Mouse (Mus musculus): Measurements from ENCODE around the gene Sipa1l3. TPM values are rescaled to one million over a fixed set of nuclear protein-coding genes. Genes with fewer than 3 reads are reported as not detected.

The Sipa1l3 gene
- total and polyA plus RNA-seq, 2 experiments from 2014 or later, result 19.7 to 110 TPM

- Histone ChIP-seq H3K4me1 (ENCODE audit: insufficient read depth, low read length) (peaks cover 13% of the 10 kb centered on the region; the same call in 1 of the 2 replicates), H3K36me3 (ENCODE audit: insufficient read depth, low read length) (no peaks in the 10 kb centered on the region), H3K4me3 (ENCODE audit: low read length) (no peak overlapping the region), H3K4me2 (ENCODE audit: low read depth, low read length) (no peak overlapping the region), H3K9ac (replicated peaks; ENCODE audit: low read length) (no peak overlapping the region), H3K27me3 (ENCODE audit: insufficient read depth, low read length) (no peaks in the 10 kb centered on the region), H3K9me3 (ENCODE audit: low read length) (no peaks in the 10 kb centered on the region), H3K27ac (no peak overlapping the region)
- WGBS, result 77% methylated on average over 6 of the region's 6 CpGs
- no peak for DNase-seq (ENCODE audit: low spot score)
- no peak for ATAC-seq
- TF ChIP-seq CTCF (IDR thresholded peaks at IDR 0.05; ENCODE audit: low read depth), result no peak
Observed at GRCm38 (mm10) chr7:29499071-29499470, 19.4 kb downstream of the Sipa1l3 start.

- H3K36me3 ChIP-seq (ENCODE audit: insufficient read depth, low read length), result no peaks in the 10 kb centered on the region
- H3K27ac ChIP-seq, result no peak overlapping the region
- DNase-seq (ENCODE audit: low spot score) (peak; percentile 59), ATAC-seq (0 out of 2 replicates have a peak, but pooled peaks have one; percentile 43)
- H3K4me1 ChIP-seq (ENCODE audit: insufficient read depth, low read length), result peaks cover 9% of the 10 kb centered on the region; the same call in 1 of the 2 replicates
- H3K27me3 ChIP-seq (ENCODE audit: insufficient read depth, low read length), result no peaks in the 10 kb centered on the region
- H3K4me2 ChIP-seq (ENCODE audit: low read depth, low read length), result no peak overlapping the region
- no peaks in the 10 kb centered on the region for H3K9me3 ChIP-seq (ENCODE audit: low read length)
- no peak overlapping the region for H3K9ac ChIP-seq (replicated peaks; ENCODE audit: low read length)
- no peak overlapping the region for H3K4me3 ChIP-seq (ENCODE audit: low read length)
- no peak for TF ChIP-seq CTCF (IDR thresholded peaks at IDR 0.05; ENCODE audit: low read depth)
- 35% methylated on average over 10 of the region's 10 CpGs for WGBS
Observed at GRCm38 (mm10) chr7:29496953-29497590, 21.4 kb downstream of the Sipa1l3 start.

- H3K4me1 ChIP-seq (ENCODE audit: insufficient read depth, low read length), result peaks cover 9% of the 10 kb centered on the region; the same call in 1 of the 2 replicates
- DNase-seq (ENCODE audit: low spot score) (no peak), ATAC-seq (no peak)
- no peak for TF ChIP-seq CTCF (IDR thresholded peaks at IDR 0.05; ENCODE audit: low read depth)
- H3K4me3 ChIP-seq (ENCODE audit: low read length), result no peak overlapping the region
- H3K9me3 ChIP-seq (ENCODE audit: low read length), result no peaks in the 10 kb centered on the region
- H3K27ac ChIP-seq, result no peak overlapping the region
- 47% methylated on average over 4 of the region's 4 CpGs for WGBS
- no peak overlapping the region for H3K9ac ChIP-seq (replicated peaks; ENCODE audit: low read length)
- H3K4me2 ChIP-seq (ENCODE audit: low read depth, low read length), result no peak overlapping the region
- H3K36me3 ChIP-seq (ENCODE audit: insufficient read depth, low read length), result no peaks in the 10 kb centered on the region
- no peaks in the 10 kb centered on the region for H3K27me3 ChIP-seq (ENCODE audit: insufficient read depth, low read length)
Observed at GRCm38 (mm10) chr7:29496332-29496731, 22.1 kb downstream of the Sipa1l3 start.

- ATAC-seq (no peak), DNase-seq (ENCODE audit: low spot score) (no peak)
- H3K36me3 ChIP-seq (ENCODE audit: insufficient read depth, low read length), result no peaks in the 10 kb centered on the region
- H3K27ac ChIP-seq, result no peak overlapping the region
- H3K4me1 ChIP-seq (ENCODE audit: insufficient read depth, low read length), result peaks cover 9% of the 10 kb centered on the region; the same call in 1 of the 2 replicates
- no peaks in the 10 kb centered on the region for H3K9me3 ChIP-seq (ENCODE audit: low read length)
- H3K4me2 ChIP-seq (ENCODE audit: low read depth, low read length), result no peak overlapping the region
- no peak for TF ChIP-seq CTCF (IDR thresholded peaks at IDR 0.05; ENCODE audit: low read depth)
- H3K27me3 ChIP-seq (ENCODE audit: insufficient read depth, low read length), result no peaks in the 10 kb centered on the region
- H3K9ac ChIP-seq (replicated peaks; ENCODE audit: low read length), result no peak overlapping the region
- WGBS, result 66% methylated on average over 4 of the region's 4 CpGs
- H3K4me3 ChIP-seq (ENCODE audit: low read length), result no peak overlapping the region
Observed at GRCm38 (mm10) chr7:29495880-29496279, 22.6 kb downstream of the Sipa1l3 start.

GRCm38 (mm10) chr7:29494854-29495253 is 23.6 kb downstream of the Sipa1l3 start:
- no peaks in the 10 kb centered on the region for H3K36me3 ChIP-seq (ENCODE audit: insufficient read depth, low read length)
- ATAC-seq (no peak), DNase-seq (ENCODE audit: low spot score) (no peak)
- 91% methylated on average over 11 of the region's 11 CpGs for WGBS
- H3K4me3 ChIP-seq (ENCODE audit: low read length), result no peak overlapping the region
- H3K27me3 ChIP-seq (ENCODE audit: insufficient read depth, low read length), result no peaks in the 10 kb centered on the region
- no peak overlapping the region for H3K9ac ChIP-seq (replicated peaks; ENCODE audit: low read length)
- peaks cover 12% of the 10 kb centered on the region; the same call in 1 of the 2 replicates for H3K4me1 ChIP-seq (ENCODE audit: insufficient read depth, low read length)
- no peak overlapping the region for H3K27ac ChIP-seq
- TF ChIP-seq CTCF (IDR thresholded peaks at IDR 0.05; ENCODE audit: low read depth), result no peak
- H3K9me3 ChIP-seq (ENCODE audit: low read length), result no peaks in the 10 kb centered on the region
- no peak overlapping the region for H3K4me2 ChIP-seq (ENCODE audit: low read depth, low read length)

- H3K36me3 ChIP-seq (ENCODE audit: insufficient read depth, low read length), result no peaks in the 10 kb centered on the region
- H3K4me1 ChIP-seq (ENCODE audit: insufficient read depth, low read length), result peaks cover 20% of the 10 kb centered on the region; the same call in 1 of the 2 replicates
- no peaks in the 10 kb centered on the region for H3K9me3 ChIP-seq (ENCODE audit: low read length)
- TF ChIP-seq CTCF (IDR thresholded peaks at IDR 0.05; ENCODE audit: low read depth), result no peak
- no peak for ATAC-seq
- no peak for DNase-seq (ENCODE audit: low spot score)
- no peak overlapping the region for H3K4me2 ChIP-seq (ENCODE audit: low read depth, low read length)
- H3K27ac ChIP-seq, result no peak overlapping the region
- H3K4me3 ChIP-seq (ENCODE audit: low read length), result no peak overlapping the region
- 84% methylated on average over 5 of the region's 5 CpGs for WGBS
- H3K9ac ChIP-seq (replicated peaks; ENCODE audit: low read length), result no peak overlapping the region
- H3K27me3 ChIP-seq (ENCODE audit: insufficient read depth, low read length), result no peaks in the 10 kb centered on the region
Observed at GRCm38 (mm10) chr7:29494015-29494414, 24.4 kb downstream of the Sipa1l3 start.

- no peak for DNase-seq (ENCODE audit: low spot score)
- no peak overlapping the region for H3K9ac ChIP-seq (replicated peaks; ENCODE audit: low read length)
- 47% methylated on average over 1 of the region's 1 CpGs for WGBS
- H3K27ac ChIP-seq, result no peak overlapping the region
- H3K4me3 ChIP-seq (ENCODE audit: low read length), result no peak overlapping the region
- no peaks in the 10 kb centered on the region for H3K27me3 ChIP-seq (ENCODE audit: insufficient read depth, low read length)
- TF ChIP-seq CTCF (IDR thresholded peaks at IDR 0.05; ENCODE audit: low read depth), result no peak
- no peak overlapping the region for H3K4me2 ChIP-seq (ENCODE audit: low read depth, low read length)
- H3K36me3 ChIP-seq (ENCODE audit: insufficient read depth, low read length), result no peaks in the 10 kb centered on the region
- H3K4me1 ChIP-seq (ENCODE audit: insufficient read depth, low read length), result peaks cover 21% of the 10 kb centered on the region; the same call in 1 of the 2 replicates
- H3K9me3 ChIP-seq (ENCODE audit: low read length), result no peaks in the 10 kb centered on the region
- no peak for ATAC-seq
Observed at GRCm38 (mm10) chr7:29492992-29493391, 25.4 kb downstream of the Sipa1l3 start.

Measured in hindbrain, postnatal 0 days (tissue).